Mouse (Mus musculus) fat pad, adult 2 months (tissue): Measurements from ENCODE around the gene Rbms3.

Experiments
- DNase-seq: peaks from one replicate; pipeline ENCODE4 v3.0.0-alpha.2; 2011; ENCODE audit warnings: low read depth, low spot score; ENCODE audit errors: extremely low read depth

Rbms3 gene

GRCm38 (mm10) chr9:117259614-117260013 lies 370.1 kb downstream of the Rbms3 start:
- peak; percentile 63 for DNase-seq

DNA sequence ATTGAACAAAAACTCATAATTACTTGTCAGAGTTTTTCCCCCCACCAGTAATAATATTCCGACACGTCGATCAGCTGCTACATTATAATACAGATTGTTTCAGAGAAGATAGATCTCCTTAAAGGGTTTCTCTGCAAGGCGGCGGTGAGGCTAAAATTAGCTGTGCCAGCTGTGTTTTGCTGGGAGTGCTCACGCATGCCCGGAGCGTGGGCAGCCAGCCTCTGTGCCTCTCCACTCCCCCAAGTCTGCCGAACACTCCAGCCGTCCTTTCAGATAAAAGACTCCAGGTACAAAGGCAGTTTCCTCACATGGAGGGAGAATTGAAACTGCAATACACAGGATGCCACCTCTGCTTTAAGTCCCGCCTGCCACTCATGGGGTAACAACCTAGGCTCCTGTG lies 376.4 kb downstream of the Rbms3 start:
- no peak for DNase-seq

- DNase-seq = no peak
Measured at GRCm38 (mm10) chr9:117252411-117252861, 377.3 kb downstream of the Rbms3 start.

GRCm38 (mm10) chr9:117251521-117252368 lies 378.0 kb downstream of the Rbms3 start:
- DNase-seq = no peak

- DNase-seq = no peak
Measured at GRCm38 (mm10) chr9:117250831-117251165, 378.9 kb downstream of the Rbms3 start.

- no peak for DNase-seq
Measured at GRCm38 (mm10) chr9:117250036-117250830, 379.5 kb downstream of the Rbms3 start.

DNA sequence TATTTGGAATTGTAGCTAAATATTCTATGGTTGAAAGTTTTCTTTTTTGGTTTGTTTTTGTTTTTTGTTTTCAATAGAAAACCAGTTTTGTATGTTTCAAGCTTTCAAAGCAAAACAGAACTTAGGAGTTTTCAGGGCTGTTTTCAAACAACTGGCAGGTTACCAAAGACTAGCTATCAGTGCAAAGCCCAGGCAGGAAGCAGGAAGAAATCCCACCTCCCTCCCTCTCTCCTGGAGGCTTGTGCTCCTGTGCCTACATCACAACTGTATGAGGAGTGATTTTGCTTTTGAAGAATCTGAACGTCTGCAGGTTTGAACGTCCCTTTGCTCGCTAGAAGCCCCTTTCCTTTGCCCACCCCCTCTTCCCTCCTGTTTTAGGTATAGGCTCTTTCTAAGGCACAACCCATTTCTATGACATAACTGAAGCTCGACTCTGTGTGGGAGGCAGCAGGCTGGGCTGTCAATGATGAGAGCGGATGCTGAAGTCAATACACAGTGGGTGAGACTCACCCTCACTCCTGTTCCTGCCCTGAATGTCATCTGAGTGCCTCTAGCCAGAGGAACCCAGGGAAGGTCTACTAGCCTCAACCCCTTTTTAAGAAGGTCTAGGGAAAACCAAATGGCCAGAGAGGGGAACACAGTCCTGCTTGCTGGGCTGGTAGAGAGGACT lies 382.3 kb downstream of the Rbms3 start:
- DNase-seq = no peak

DNA sequence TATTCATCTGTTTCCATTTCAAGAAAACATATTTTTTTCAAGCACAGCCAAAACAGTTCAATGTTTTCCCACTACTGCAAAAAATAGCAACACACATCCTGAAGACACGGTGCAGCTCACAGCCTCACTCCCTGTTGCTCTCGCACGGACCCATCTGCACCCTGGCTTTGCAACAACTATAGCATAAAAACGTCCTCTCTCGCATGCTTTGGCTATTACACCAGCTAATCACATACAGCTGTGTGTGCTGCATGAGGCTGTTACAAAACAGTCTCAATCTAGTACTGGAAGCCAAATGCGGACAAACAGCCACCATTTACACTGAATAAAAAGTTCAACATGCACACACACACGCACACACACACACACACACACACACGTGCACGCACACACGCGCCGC lies 383.5 kb downstream of the Rbms3 start:
- no peak for DNase-seq

GRCm38 (mm10) chr9:117243365-117243764 lies 386.3 kb downstream of the Rbms3 start:
- no peak for DNase-seq

DNA sequence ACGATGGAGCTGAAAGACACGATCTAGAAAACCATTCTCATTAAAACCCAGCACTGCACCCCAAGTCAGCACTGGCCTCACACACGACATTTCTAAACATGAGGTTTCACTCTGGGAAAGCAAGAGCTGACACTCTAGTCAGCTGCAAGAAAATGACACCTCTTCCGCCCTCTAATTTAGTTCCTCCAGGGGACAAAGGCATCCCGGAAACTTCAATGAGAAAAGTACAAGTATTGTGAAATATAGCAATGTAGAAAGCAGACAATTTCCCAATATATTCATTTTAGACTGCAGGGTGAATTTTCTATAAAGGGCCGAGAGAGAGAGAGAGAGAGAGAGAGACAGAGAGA lies 395.0 kb downstream of the Rbms3 start:
- DNase-seq = no peak

GRCm38 (mm10) chr9:117234065-117234725 lies 395.5 kb downstream of the Rbms3 start:
- no peak for DNase-seq

- DNase-seq = no peak
Measured at GRCm38 (mm10) chr9:117222741-117223140, 407.0 kb downstream of the Rbms3 start.

- no peak for DNase-seq
Measured at GRCm38 (mm10) chr9:117221481-117221880, 408.2 kb downstream of the Rbms3 start.

DNA sequence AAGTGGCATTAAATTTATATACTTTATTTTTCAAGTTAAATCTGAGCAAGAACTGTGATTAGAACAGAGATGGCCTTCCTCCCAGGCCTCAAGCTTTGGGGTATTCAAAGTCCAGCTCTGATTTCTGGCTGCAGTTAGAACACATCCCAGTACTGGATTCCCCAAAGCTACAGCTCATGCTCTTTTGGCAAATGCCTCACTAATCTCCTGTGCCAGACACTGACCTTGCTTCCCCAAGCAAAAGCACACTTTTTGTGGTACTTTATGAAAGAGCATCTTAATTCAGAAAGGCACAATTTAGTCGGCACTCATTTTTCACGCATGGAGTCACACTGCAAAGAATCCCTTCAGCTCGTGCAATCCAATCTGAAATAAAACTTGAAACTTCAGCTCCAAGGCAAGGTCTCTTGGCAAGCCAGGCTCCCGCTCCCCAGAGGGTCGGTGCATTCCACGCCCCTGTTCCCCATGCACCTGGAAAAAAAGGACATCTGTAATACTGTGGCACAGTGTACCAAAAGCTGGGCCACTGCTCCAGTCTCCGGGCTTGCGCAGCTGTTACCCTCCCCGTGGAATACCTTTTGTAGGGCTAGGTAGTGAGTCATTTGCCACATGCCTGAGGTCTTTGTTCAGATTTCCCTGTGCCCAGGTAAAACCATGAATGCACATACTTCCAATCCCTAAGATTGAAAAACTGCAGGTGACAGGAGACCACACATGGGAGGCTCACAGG lies 413.5 kb downstream of the Rbms3 start:
- DNase-seq = no peak

DNA sequence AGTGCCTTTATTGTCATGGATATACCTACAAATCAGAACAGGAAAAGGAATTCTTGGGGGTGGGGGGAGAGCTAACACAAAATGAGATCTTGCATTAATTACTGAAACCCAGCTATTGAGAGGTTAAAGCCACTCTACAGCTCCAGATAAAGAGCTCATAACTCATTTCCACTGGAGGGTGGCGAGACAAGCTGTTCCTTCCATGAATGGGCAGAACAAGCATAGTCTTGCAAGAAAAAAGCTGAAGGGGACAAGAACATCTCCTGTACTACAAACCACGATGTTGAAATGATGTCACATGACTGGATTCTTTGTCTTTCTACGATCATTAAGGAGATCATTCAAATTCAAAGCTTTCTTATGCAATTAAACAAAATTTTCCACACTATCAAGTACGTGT lies 417.7 kb downstream of the Rbms3 start:
- DNase-seq = peak; percentile 55

GRCm38 (mm10) chr9:117210344-117210743 lies 419.4 kb downstream of the Rbms3 start:
- DNase-seq = no peak

- DNase-seq = no peak
Measured at GRCm38 (mm10) chr9:117205395-117205794, 424.3 kb downstream of the Rbms3 start.

DNA sequence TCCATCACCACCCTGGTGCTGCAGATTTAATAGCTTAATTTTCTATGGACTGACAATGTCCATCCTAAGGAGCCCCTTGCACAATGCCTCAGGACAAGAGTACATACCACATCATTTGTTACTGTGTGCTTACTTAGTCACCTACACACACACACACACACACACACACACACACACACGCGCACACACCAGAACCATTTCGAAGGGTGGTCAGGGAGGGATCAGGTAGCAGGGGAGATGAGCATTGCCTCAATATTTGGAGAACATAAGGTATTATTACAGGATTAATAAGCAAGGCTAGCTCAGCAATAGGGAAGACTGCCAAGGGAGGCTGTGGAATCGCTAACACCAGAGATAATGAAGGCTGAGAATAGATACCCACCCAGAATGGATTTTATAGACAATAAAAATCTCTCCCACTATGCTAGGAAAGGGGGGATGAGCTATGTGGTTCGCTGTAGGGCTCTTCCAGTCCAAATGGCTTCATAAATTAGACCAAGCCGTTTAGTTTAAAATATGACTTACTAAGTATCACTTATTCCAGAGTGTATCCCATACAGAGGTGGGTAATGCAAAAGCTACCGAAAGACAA lies 429.6 kb downstream of the Rbms3 start:
- DNase-seq = no peak

- peak; percentile 46 for DNase-seq
Measured at GRCm38 (mm10) chr9:117197531-117197930, 432.2 kb downstream of the Rbms3 start.
